Mouse (Mus musculus): ENCODE data around the gene Nt5e. TPM values are rescaled to one million over a fixed set of nuclear protein-coding genes. Genes with fewer than 3 reads are reported as not detected.
"Not testable (repeated sequence)": the region's sequence is repeated elsewhere in the genome, so short reads cannot be mapped to it uniquely, and the experiment has no call there.

Gene Nt5e
- 0.48 and 0.94 TPM in 2 replicates for polyA plus RNA-seq (2014; fragmentation: Nextera tagmentation; extraction: Ambion mirVana)

DNA sequence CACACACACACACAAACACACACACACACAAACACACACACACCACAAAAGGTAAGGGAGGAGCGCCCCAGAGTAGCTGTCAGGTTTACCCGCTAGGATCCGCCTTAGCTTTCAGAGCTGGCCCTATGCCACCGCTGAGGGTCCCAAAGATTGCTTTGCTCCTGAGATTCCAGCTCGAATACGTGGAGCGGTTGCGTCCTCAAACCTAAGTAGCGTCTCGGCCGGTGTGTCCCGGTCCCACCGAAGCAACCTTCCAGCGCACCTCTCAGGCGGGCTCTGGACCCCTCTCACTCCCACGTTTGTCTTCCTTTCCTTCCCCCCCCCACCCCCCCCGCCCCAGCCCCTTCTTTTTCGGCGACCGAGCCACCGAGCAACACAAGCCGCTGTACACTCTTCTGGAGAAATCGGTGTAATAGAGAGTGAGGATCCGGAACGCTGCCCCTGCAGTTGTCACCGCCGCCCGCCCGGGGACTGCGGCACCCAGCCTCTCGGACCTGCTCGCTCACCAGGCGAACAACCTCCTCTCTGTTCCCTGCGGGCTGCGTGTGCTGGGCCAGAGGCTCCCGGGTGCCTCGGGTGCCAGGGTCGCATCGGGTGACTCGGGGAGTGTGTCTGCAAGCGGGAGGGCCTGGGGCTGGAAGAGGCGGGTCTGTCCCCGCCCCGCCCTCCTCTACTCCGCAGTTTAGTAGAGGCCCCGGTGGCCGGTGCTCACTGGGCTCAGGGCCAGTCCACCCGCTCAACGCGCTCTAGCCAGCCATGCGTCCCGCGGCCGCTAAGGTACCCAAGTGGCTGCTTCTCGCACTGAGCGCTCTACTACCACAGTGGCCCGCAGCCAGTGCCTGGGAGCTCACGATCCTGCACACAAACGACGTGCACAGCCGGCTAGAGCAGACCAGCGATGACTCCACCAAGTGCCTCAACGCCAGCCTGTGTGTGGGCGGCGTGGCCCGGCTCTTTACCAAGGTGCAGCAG lies at the start of gene Nt5e:
Gene Nt5e, plus strand, starts transcription at position 268 of the 972 bp plus-strand sequence.
- H3K27ac ChIP-seq (ENCODE audit: low read depth, low read length): no peak within 1 kb of the TSS
- peak within 1 kb of the TSS; percentile 47 for H3K4me3 ChIP-seq (ENCODE audit: low read depth, low read length)
- DNase-seq (ENCODE audit: low spot score) (peak; percentile 77), ATAC-seq (peak; percentile 92)
- H3K36me3 ChIP-seq (ENCODE audit: control insufficient read depth, insufficient read depth, low read length): no peaks in the 10 kb centered on the region
- WGBS: under 1% methylated on average over 62 of the region's 66 CpGs
- peaks cover 12% of the 10 kb centered on the region; the same call in 1 of the 2 replicates for H3K27me3 ChIP-seq (replicated peaks; ENCODE audit: control insufficient read depth, insufficient read depth, low read length)
- H3K9me3 ChIP-seq (replicated peaks; ENCODE audit: control insufficient read depth, low read length): no peaks in the 10 kb centered on the region
- H3K9ac ChIP-seq (ENCODE audit: low read length): peak within 1 kb of the TSS; percentile 69
- no peaks in the 10 kb centered on the region for H3K4me1 ChIP-seq (ENCODE audit: control insufficient read depth, insufficient read depth, low read length)
- H3K4me2 ChIP-seq (ENCODE audit: low read length): peak within 1 kb of the TSS; percentile 95

DNA sequence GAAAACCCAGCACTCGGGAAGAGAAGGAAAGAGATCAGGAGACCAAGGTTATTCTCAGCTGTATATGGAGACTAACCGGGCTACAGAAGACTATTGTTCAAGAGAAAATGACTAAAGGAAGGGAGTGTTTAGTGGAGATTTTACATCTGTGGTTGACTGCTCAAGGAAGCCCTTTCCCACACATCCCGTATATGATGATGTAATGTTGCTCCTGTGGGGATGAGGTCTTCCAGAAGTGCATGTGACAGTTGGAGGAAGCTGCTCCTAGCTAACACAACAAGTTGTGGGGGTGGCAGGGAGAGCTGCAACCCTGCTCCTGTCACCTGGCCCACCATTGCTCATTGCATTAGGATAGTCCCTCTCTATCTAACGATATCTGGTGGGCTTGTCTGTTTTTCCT lies 49.4 kb upstream of the Nt5e start:
- Histone ChIP-seq H3K9ac (ENCODE audit: low read length) (no peak overlapping the region), H3K27ac (ENCODE audit: low read depth, low read length) (no peak overlapping the region), H3K4me2 (ENCODE audit: low read length) (no peak overlapping the region), H3K27me3 (replicated peaks; ENCODE audit: control insufficient read depth, insufficient read depth, low read length) (no peaks in the 10 kb centered on the region), H3K36me3 (ENCODE audit: control insufficient read depth, insufficient read depth, low read length) (no peaks in the 10 kb centered on the region), H3K4me1 (ENCODE audit: control insufficient read depth, insufficient read depth, low read length) (no peaks in the 10 kb centered on the region), H3K9me3 (replicated peaks; ENCODE audit: control insufficient read depth, low read length) (no peaks in the 10 kb centered on the region), H3K4me3 (ENCODE audit: low read depth, low read length) (no peak overlapping the region)
- DNase-seq (ENCODE audit: low spot score) (no peak), ATAC-seq (no peak)
- WGBS: 88% methylated on average over 4 of the region's 4 CpGs

- 86% methylated on average over 2 of the region's 2 CpGs for WGBS
- Histone ChIP-seq H3K9me3 (replicated peaks; ENCODE audit: control insufficient read depth, low read length) (no peaks in the 10 kb centered on the region), H3K4me3 (ENCODE audit: low read depth, low read length) (no peak overlapping the region), H3K4me1 (ENCODE audit: control insufficient read depth, insufficient read depth, low read length) (no peaks in the 10 kb centered on the region), H3K27me3 (replicated peaks; ENCODE audit: control insufficient read depth, insufficient read depth, low read length) (no peaks in the 10 kb centered on the region), H3K9ac (ENCODE audit: low read length) (no peak overlapping the region), H3K27ac (ENCODE audit: low read depth, low read length) (no peak overlapping the region), H3K4me2 (ENCODE audit: low read length) (no peak overlapping the region), H3K36me3 (ENCODE audit: control insufficient read depth, insufficient read depth, low read length) (no peaks in the 10 kb centered on the region)
- no peak for DNase-seq (ENCODE audit: low spot score)
- ATAC-seq: no peak
Observed at GRCm38 (mm10) chr9:88279728-88280127, 47.3 kb upstream of the Nt5e start.

- no peak overlapping the region for H3K27ac ChIP-seq (ENCODE audit: low read depth, low read length)
- no peaks in the 10 kb centered on the region for H3K9me3 ChIP-seq (replicated peaks; ENCODE audit: control insufficient read depth, low read length)
- 90% methylated on average over 7 of the region's 7 CpGs for WGBS
- H3K9ac ChIP-seq (ENCODE audit: low read length): no peak overlapping the region
- no peak overlapping the region for H3K4me2 ChIP-seq (ENCODE audit: low read length)
- no peak for DNase-seq (ENCODE audit: low spot score)
- no peak overlapping the region for H3K4me3 ChIP-seq (ENCODE audit: low read depth, low read length)
- no peaks in the 10 kb centered on the region for H3K4me1 ChIP-seq (ENCODE audit: control insufficient read depth, insufficient read depth, low read length)
- no peak for ATAC-seq
- no peaks in the 10 kb centered on the region for H3K27me3 ChIP-seq (replicated peaks; ENCODE audit: control insufficient read depth, insufficient read depth, low read length)
- H3K36me3 ChIP-seq (ENCODE audit: control insufficient read depth, insufficient read depth, low read length): no peaks in the 10 kb centered on the region
Observed at GRCm38 (mm10) chr9:88289568-88290168, 37.3 kb upstream of the Nt5e start.

DNA sequence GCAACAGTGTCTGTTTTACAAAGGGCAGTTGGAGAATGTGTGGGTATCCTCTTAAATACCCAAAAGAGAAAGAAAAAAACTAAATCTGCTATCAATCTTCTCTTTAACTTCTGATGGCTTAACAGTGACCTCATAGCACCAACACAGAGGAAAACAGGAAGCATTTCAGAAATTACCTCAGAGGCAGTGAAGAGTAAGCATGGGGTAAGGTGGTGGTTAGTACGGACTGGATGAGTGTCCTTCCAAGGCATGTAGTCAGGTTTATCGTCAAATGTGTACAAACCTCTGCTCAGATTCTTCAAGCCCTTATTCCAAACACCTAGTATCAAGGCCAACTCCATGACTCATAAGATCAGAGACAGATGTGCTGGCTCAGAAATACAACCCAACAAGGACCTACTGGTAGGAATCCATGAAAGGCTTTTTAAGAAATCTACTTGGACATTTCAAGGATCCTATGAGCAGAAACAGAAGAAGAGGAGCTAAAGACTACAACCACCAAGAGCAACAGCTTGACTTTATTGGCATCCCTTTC lies 34.1 kb upstream of the Nt5e start:
- DNase-seq (ENCODE audit: low spot score): no peak

GRCm38 (mm10) chr9:88295798-88296197 lies 31.2 kb upstream of the Nt5e start:
- no peaks in the 10 kb centered on the region for H3K36me3 ChIP-seq (ENCODE audit: control insufficient read depth, insufficient read depth, low read length)
- no peaks in the 10 kb centered on the region for H3K4me1 ChIP-seq (ENCODE audit: control insufficient read depth, insufficient read depth, low read length)
- 54% methylated on average over 4 of the region's 4 CpGs for WGBS
- ATAC-seq (peak; percentile 65; the same call in 1 of the 2 replicates), DNase-seq (ENCODE audit: low spot score) (peak; percentile 64)
- no peak overlapping the region for H3K9ac ChIP-seq (ENCODE audit: low read length)
- H3K9me3 ChIP-seq (replicated peaks; ENCODE audit: control insufficient read depth, low read length): no peaks in the 10 kb centered on the region
- no peak overlapping the region for H3K27ac ChIP-seq (ENCODE audit: low read depth, low read length)
- H3K4me2 ChIP-seq (ENCODE audit: low read length): no peak overlapping the region
- H3K4me3 ChIP-seq (ENCODE audit: low read depth, low read length): no peak overlapping the region
- H3K27me3 ChIP-seq (replicated peaks; ENCODE audit: control insufficient read depth, insufficient read depth, low read length): no peaks in the 10 kb centered on the region

More for the DNA sequence above, 34.1 kb upstream of the Nt5e start:
- H3K27me3 ChIP-seq (replicated peaks; ENCODE audit: control insufficient read depth, insufficient read depth, low read length): no peaks in the 10 kb centered on the region
- H3K4me3 ChIP-seq (ENCODE audit: low read depth, low read length): no peak overlapping the region
- no peak overlapping the region for H3K4me2 ChIP-seq (ENCODE audit: low read length)
- no peaks in the 10 kb centered on the region for H3K9me3 ChIP-seq (replicated peaks; ENCODE audit: control insufficient read depth, low read length)
- WGBS: 95% methylated on average over 2 of the region's 2 CpGs
- no peaks in the 10 kb centered on the region for H3K36me3 ChIP-seq (ENCODE audit: control insufficient read depth, insufficient read depth, low read length)
- no peaks in the 10 kb centered on the region for H3K4me1 ChIP-seq (ENCODE audit: control insufficient read depth, insufficient read depth, low read length)
- ATAC-seq: no peak
- no peak overlapping the region for H3K9ac ChIP-seq (ENCODE audit: low read length)
- no peak overlapping the region for H3K27ac ChIP-seq (ENCODE audit: low read depth, low read length)

- DNase-seq (ENCODE audit: low spot score): no peak
- Histone ChIP-seq H3K36me3 (ENCODE audit: control insufficient read depth, insufficient read depth, low read length) (no peaks in the 10 kb centered on the region), H3K27ac (ENCODE audit: low read depth, low read length) (no peak overlapping the region)
Observed at GRCm38 (mm10) chr9:88296321-88296720, 30.7 kb upstream of the Nt5e start.

GRCm38 (mm10) chr9:88297244-88297643 lies 29.8 kb upstream of the Nt5e start:
- H3K4me2 ChIP-seq (ENCODE audit: low read length); H3K36me3 ChIP-seq (ENCODE audit: control insufficient read depth, insufficient read depth, low read length); ATAC-seq; H3K27ac ChIP-seq (ENCODE audit: low read depth, low read length); DNase-seq (ENCODE audit: low spot score); H3K9ac ChIP-seq (ENCODE audit: low read length); H3K4me1 ChIP-seq (ENCODE audit: control insufficient read depth, insufficient read depth, low read length); H3K9me3 ChIP-seq (replicated peaks; ENCODE audit: control insufficient read depth, low read length); H3K4me3 ChIP-seq (ENCODE audit: low read depth, low read length); H3K27me3 ChIP-seq (replicated peaks; ENCODE audit: control insufficient read depth, insufficient read depth, low read length): not testable (repeated sequence)
- 95% methylated on average over 3 of the region's 3 CpGs for WGBS

More at GRCm38 (mm10) chr9:88296321-88296720, 30.7 kb upstream of the Nt5e start:
- Histone ChIP-seq H3K9ac (ENCODE audit: low read length) (no peak overlapping the region), H3K9me3 (replicated peaks; ENCODE audit: control insufficient read depth, low read length) (no peaks in the 10 kb centered on the region), H3K4me2 (ENCODE audit: low read length) (no peak overlapping the region), H3K4me1 (ENCODE audit: control insufficient read depth, insufficient read depth, low read length) (no peaks in the 10 kb centered on the region), H3K4me3 (ENCODE audit: low read depth, low read length) (no peak overlapping the region), H3K27me3 (replicated peaks; ENCODE audit: control insufficient read depth, insufficient read depth, low read length) (no peaks in the 10 kb centered on the region)
- no peak for ATAC-seq
- WGBS: 83% methylated on average over 5 of the region's 5 CpGs
